Mouse (Mus musculus) spleen, postnatal 14 days (tissue): ENCODE measurements around the gene Fam187a.
A peak's percentile ranks its signal among the peaks of the same experiment; 100 is the strongest.

Experiments used
- DNase-seq, 2 experiments: peaks; one replicate each; pipeline ENCODE4 v3.0.0; 2021 to 2022; ENCODE audit warnings: low spot score in 2 of 2

The Fam187a gene

GRCm38 (mm10) chr11:102894716-102895115 lies 9.7 kb downstream of the Fam187a start:
- no peak for DNase-seq

GRCm38 (mm10) chr11:102895779-102896178 lies 10.8 kb downstream of the Fam187a start:
- peak; percentile 44 to 52 for DNase-seq

- no peak for DNase-seq
Measured at GRCm38 (mm10) chr11:102896641-102897040, 11.7 kb downstream of the Fam187a start.

GRCm38 (mm10) chr11:102898408-102898807 lies 13.4 kb downstream of the Fam187a start:
- DNase-seq, result no peak

GRCm38 (mm10) chr11:102900763-102901162 lies 15.8 kb downstream of the Fam187a start, which contains the start of gene Gfap:
TSS of gene Gfap (minus strand) at chr11:102900912.
- peak; percentile 33 to 65 for DNase-seq

GRCm38 (mm10) chr11:102901199-102901598 lies 16.2 kb downstream of the Fam187a start:
- no peak for DNase-seq

GRCm38 (mm10) chr11:102902107-102902506 lies 17.1 kb downstream of the Fam187a start:
- DNase-seq, result no peak

GRCm38 (mm10) chr11:102903654-102904053 lies 18.7 kb downstream of the Fam187a start:
- no peak for DNase-seq

- DNase-seq, result no peak
Measured at GRCm38 (mm10) chr11:102911376-102911775, 26.4 kb downstream of the Fam187a start.

GRCm38 (mm10) chr11:102915380-102915779 lies 30.4 kb downstream of the Fam187a start:
- DNase-seq, result no peak

GRCm38 (mm10) chr11:102918077-102918476 lies 33.1 kb downstream of the Fam187a start:
- DNase-seq, result no peak

GRCm38 (mm10) chr11:102921491-102921890 lies 36.5 kb downstream of the Fam187a start:
- no peak for DNase-seq

GRCm38 (mm10) chr11:102924557-102925350 lies 39.8 kb downstream of the Fam187a start, which contains the start of gene Kif18b:
TSS of gene Kif18b (minus strand) at chr11:102925124.
- peak; percentile 90 to 92 for DNase-seq

GRCm38 (mm10) chr11:102925351-102925717 lies 40.4 kb downstream of the Fam187a start:
- DNase-seq, result peak in 1 of 2 experiments; percentile 56

GRCm38 (mm10) chr11:102930672-102931071 lies 45.7 kb downstream of the Fam187a start:
- no peak for DNase-seq

- DNase-seq, result no peak
Measured at GRCm38 (mm10) chr11:102936272-102936671, 51.3 kb downstream of the Fam187a start.
